Mouse (Mus musculus) liver, embryonic 14.5 days (tissue): ENCODE data around the gene Ddx27. TPM values are rescaled to one million over a fixed set of nuclear protein-coding genes. Genes with fewer than 3 reads are reported as not detected.

Source experiments
- ATAC-seq: fragments of 200-750 bp; cut with Nextera tagmentation; 2 replicates; pipeline ENCODE4 v1.8.0; 2017; ENCODE audit warnings: moderate number of reproducible peaks, mild to moderate bottlenecking, moderate library complexity; ENCODE audit not compliant: insufficient read depth
- DNase-seq, 3 experiments: peaks; one replicate each; pipeline ENCODE4 v3.0.0-alpha.2; 2012 to 2013; ENCODE audit warnings: low read depth in 3 of 3, low spot score in 3 of 3
- H3K27ac ChIP-seq: fragments of 300-500 bp; sonication (generic); 2 replicates; pipeline ENCODE4 v1.5.1; 2014; ENCODE audit warnings: moderate library complexity, mild to moderate bottlenecking, control low read depth, inconsistent platforms
- H3K27me3 ChIP-seq: fragments of 300-500 bp; sonication (generic); 2 replicates; pipeline ENCODE4 v1.6.1; 2014; ENCODE audit warnings: mild to moderate bottlenecking, low read length, moderate library complexity; ENCODE audit not compliant: control insufficient read depth, insufficient read depth
- H3K36me3 ChIP-seq: fragments of 300-500 bp; sonication (generic); replicated peaks from 2 replicates; pipeline ENCODE4 v1.6.1; 2014; ENCODE audit warnings: low read depth; ENCODE audit not compliant: control insufficient read depth, insufficient read depth
- H3K4me1 ChIP-seq, 2 experiments: fragments of 200-500 bp in 1 of 2; fragments of 300-500 bp in 1 of 2; sonication (generic) in 1 of 2; replicated peaks; 2 replicates each; pipeline ENCODE4 v1.6.1; 2012 to 2014; ENCODE audit warnings: antibody characterized with exemption in 1 of 2, inconsistent platforms in 1 of 2, low read length in 1 of 2; ENCODE audit not compliant: control insufficient read depth in 2 of 2, insufficient read depth in 2 of 2
- H3K4me2 ChIP-seq: fragments of 300-500 bp; sonication (generic); 2 replicates; pipeline ENCODE4 v1.6.1; 2014; ENCODE audit warnings: low read depth, mild to moderate bottlenecking, control low read depth, moderate library complexity
- H3K4me3 ChIP-seq, 2 experiments: fragments of 200-500 bp in 1 of 2; fragments of 300-500 bp in 1 of 2; sonication (generic) in 1 of 2; 2 replicates each; pipeline ENCODE4 v1.5.1; 2012 to 2014; ENCODE audit warnings: low read depth in 2 of 2, low read length in 2 of 2, mild to moderate bottlenecking in 2 of 2, control low read depth in 1 of 2, inconsistent platforms in 1 of 2, moderate library complexity in 1 of 2; ENCODE audit not compliant: insufficient read depth in 1 of 2
- H3K9ac ChIP-seq: fragments of 300-500 bp; sonication (generic); replicated peaks from 2 replicates; pipeline ENCODE4 v1.6.1; 2014; ENCODE audit warnings: mild to moderate bottlenecking, control low read depth, moderate library complexity
- H3K9me3 ChIP-seq: fragments of 300-500 bp; sonication (generic); 2 replicates; pipeline ENCODE4 v1.6.1; 2016; ENCODE audit warnings: low read length, mixed read lengths; ENCODE audit not compliant: control insufficient read depth
- CTCF ChIP-seq: IDR thresholded peaks from 2 replicates; pipeline ENCODE4 v1.5.1; 2016; ENCODE audit warnings: antibody characterized with exemption, low read depth, control low read depth
- EP300 ChIP-seq: IDR thresholded peaks from 2 replicates; pipeline ENCODE4 v1.6.1; 2016; ENCODE audit warnings: antibody characterized with exemption, low read depth
- WGBS: fragments of 180-500 bp; shearing (Covaris S2); extraction: QIAGEN DNeasy Blood & Tissue Kit; methylation state at CpG from one replicate; pipeline ENCODE4 v1.1.7; 2014; ENCODE audit not compliant: insufficient replicate concordance; 5-methylcytosine and 5-hydroxymethylcytosine counted together
- polyA plus RNA-seq, 2 experiments: library from polyadenylated mRNA; depleted of rRNA in 1 of 2; stranded (reverse) in 1 of 2; unstranded in 1 of 2; fragments of >200 nt; fragmentation: Nextera tagmentation in 1 of 2; extraction: Ambion mirVana in 1 of 2; gene quantifications; 2 replicates each; pipeline versions ENCODE4 v1.2.1 to v1.2.3; 2012 to 2014

Gene Ddx27
- polyA plus RNA-seq, 2 experiments: 26.5 to 39.5 TPM

- peaks cover 25% of the 10 kb centered on the region for H3K36me3 ChIP-seq
- no peaks in the 10 kb centered on the region for H3K9me3 ChIP-seq
- H3K27ac ChIP-seq: peak overlapping the region; percentile 88
- TF ChIP-seq EP300: no peak
- H3K9ac ChIP-seq: peak overlapping the region; percentile 94
- H3K4me2 ChIP-seq: peak overlapping the region; percentile 78
- 4% methylated on average over 9 of the region's 9 CpGs for WGBS
- no peak for ATAC-seq
- peaks cover 14 to 19% of the 10 kb centered on the region in 2 experiments for H3K4me1 ChIP-seq
- no peaks in the 10 kb centered on the region for H3K27me3 ChIP-seq
- DNase-seq: no peak
- peak overlapping the region; percentile 70 to 85 for H3K4me3 ChIP-seq
These were observed 49.8 kb downstream of the Ddx27 start for GRCm38 (mm10) chr2:167064601-167065295.

- Histone ChIP-seq H3K4me3 (peak overlapping the region; percentile 26 to 70), H3K9me3 (no peaks in the 10 kb centered on the region), H3K4me2 (peak overlapping the region; percentile 78), H3K36me3 (peaks cover 25% of the 10 kb centered on the region), H3K4me1 (peaks cover 4 to 16% of the 10 kb centered on the region in 2 experiments), H3K27me3 (no peaks in the 10 kb centered on the region), H3K9ac (peak overlapping the region; percentile 39; the same call in 1 of the 2 replicates), H3K27ac (peak overlapping the region; percentile 88)
- WGBS: 19% methylated on average over 1 of the region's 1 CpGs
- ATAC-seq (no peak), DNase-seq (no peak)
- TF ChIP-seq CTCF: no peak
- no peak for TF ChIP-seq EP300
These were observed 51.0 kb downstream of the Ddx27 start for GRCm38 (mm10) chr2:167066031-167066430.

- peaks cover 2 to 18% of the 10 kb centered on the region in 2 experiments; a peak in 3 of 4 replicates for H3K4me1 ChIP-seq
- H3K9me3 ChIP-seq: no peaks in the 10 kb centered on the region
- no peak overlapping the region for H3K4me3 ChIP-seq
- DNase-seq: no peak
- ATAC-seq: no peak
- peak overlapping the region; percentile 34 for H3K27ac ChIP-seq
- no peak overlapping the region for H3K9ac ChIP-seq
- peaks cover 25% of the 10 kb centered on the region for H3K36me3 ChIP-seq
- H3K27me3 ChIP-seq: no peaks in the 10 kb centered on the region
- no peak overlapping the region for H3K4me2 ChIP-seq
- TF ChIP-seq EP300 (no peak), CTCF (0 out of 2 replicates have a peak, but pooled peaks have one; percentile 10)
- WGBS: 17% methylated on average over 6 of the region's 6 CpGs
These were observed 51.8 kb downstream of the Ddx27 start for GRCm38 (mm10) chr2:167066528-167067516.

- Histone ChIP-seq H3K27ac (no peak overlapping the region), H3K4me2 (no peak overlapping the region), H3K9ac (no peak overlapping the region), H3K4me3 (no peak overlapping the region), H3K36me3 (peaks cover 25% of the 10 kb centered on the region), H3K4me1 (peaks cover 2 to 18% of the 10 kb centered on the region in 2 experiments; a peak in 3 of 4 replicates), H3K27me3 (no peaks in the 10 kb centered on the region), H3K9me3 (no peaks in the 10 kb centered on the region)
- DNase-seq (no peak), ATAC-seq (no peak)
- no peak for TF ChIP-seq EP300
- TF ChIP-seq CTCF: no peak
- WGBS: 22% methylated on average over 6 of the region's 6 CpGs
These were observed 52.6 kb downstream of the Ddx27 start for GRCm38 (mm10) chr2:167067575-167067974.

GRCm38 (mm10) chr2:167070341-167070740 is 55.3 kb downstream of the Ddx27 start:
- Histone ChIP-seq H3K4me1 (peaks cover 0 to 12% of the 10 kb centered on the region in 2 experiments; a peak in 2 of 4 replicates), H3K4me2 (no peak overlapping the region), H3K36me3 (peaks cover 9% of the 10 kb centered on the region), H3K9me3 (no peaks in the 10 kb centered on the region), H3K9ac (no peak overlapping the region), H3K27me3 (no peaks in the 10 kb centered on the region), H3K27ac (no peak overlapping the region), H3K4me3 (no peak overlapping the region)
- TF ChIP-seq CTCF: no peak
- no peak for TF ChIP-seq EP300
- no peak for DNase-seq
- ATAC-seq: no peak
- 76% methylated on average over 6 of the region's 6 CpGs for WGBS
